Mouse (Mus musculus): ENCODE measurements at regions not wholly inside any gene's neighbourhood (a gene's known extent, or its start where the extent isn't known, plus 50 kb on each side); places are given as distances from the start of the nearest gene placed in this dataset.

GRCm38 (mm10) chr13:100892647-100893071 lies 59.4 kb upstream of the Slc30a5 start:
- DNase-seq (ENCODE audit: low spot score): no peak

GRCm38 (mm10) chr13:100892204-100892603 lies 59.0 kb upstream of the Slc30a5 start:
- peak; percentile 25 for DNase-seq (ENCODE audit: low spot score)

- no peak for DNase-seq (ENCODE audit: low spot score)
Measured at GRCm38 (mm10) chr13:100890457-100890856, 57.2 kb upstream of the Slc30a5 start.

- DNase-seq (ENCODE audit: low spot score): no peak
Measured at GRCm38 (mm10) chr13:100888481-100888880, 55.3 kb upstream of the Slc30a5 start.

- no peak for DNase-seq (ENCODE audit: low spot score)
Measured at GRCm38 (mm10) chr13:100883711-100884110, 50.5 kb upstream of the Slc30a5 start.
